Mouse (Mus musculus) thymus, adult 2 months (tissue): ENCODE results near the gene Bmp2k. TPM values are rescaled to one million over a fixed set of nuclear protein-coding genes. Genes with fewer than 3 reads are reported as not detected.

Experiments used
- DNase-seq: peaks from one replicate; pipeline ENCODE4 v3.0.0; 2021
- H3K27ac ChIP-seq: fragments of 200-500 bp; 2 replicates; pipeline ENCODE4 v1.5.1; 2012; ENCODE audit warnings: low read length, control low read depth; ENCODE audit not compliant: control insufficient read depth, insufficient read depth
- H3K27me3 ChIP-seq: fragments of 200-500 bp; 2 replicates; pipeline ENCODE4 v1.6.1; 2012; ENCODE audit warnings: mild to moderate bottlenecking, low read length, moderate library complexity, mixed read lengths; ENCODE audit not compliant: control insufficient read depth, insufficient read depth
- H3K36me3 ChIP-seq: fragments of 200-500 bp; 2 replicates; pipeline ENCODE4 v1.6.1; 2012; ENCODE audit warnings: mild to moderate bottlenecking, low read length, moderate library complexity; ENCODE audit not compliant: control insufficient read depth, insufficient read depth
- H3K4me1 ChIP-seq: fragments of 200-500 bp; replicated peaks from 2 replicates; pipeline ENCODE4 v1.6.1; 2012; ENCODE audit warnings: low read length; ENCODE audit not compliant: control insufficient read depth, insufficient read depth
- H3K4me3 ChIP-seq: fragments of 200-500 bp; 2 replicates; pipeline ENCODE4 v1.5.1; 2012; ENCODE audit warnings: mild to moderate bottlenecking, low read length, control low read depth, moderate library complexity; ENCODE audit not compliant: control insufficient read depth, insufficient read depth
- CTCF ChIP-seq: fragments of 200-500 bp; IDR thresholded peaks from 2 replicates; pipeline ENCODE4 v1.5.1; 2012; ENCODE audit warnings: mild to moderate bottlenecking, control low read depth, low read length, moderate library complexity, borderline replicate concordance; ENCODE audit not compliant: control insufficient read depth, poor library complexity, insufficient read depth; ENCODE audit errors: extremely low read depth
- POLR2A ChIP-seq: fragments of 200-500 bp; IDR thresholded peaks from 2 replicates; pipeline ENCODE4 v1.6.1; 2012; ENCODE audit warnings: mild to moderate bottlenecking, low read length, control low read depth, moderate library complexity; ENCODE audit not compliant: control insufficient read depth, poor library complexity, insufficient read depth; ENCODE audit errors: extremely low read depth
- WGBS: fragments of 180-500 bp; shearing (Covaris S2); methylation state at CpG from one replicate; pipeline ENCODE4 v1.1.7; 2018; 5-methylcytosine and 5-hydroxymethylcytosine counted together
- polyA plus RNA-seq: library from polyadenylated mRNA; depleted of rRNA; stranded (reverse); fragments of >200 nt; gene quantifications from 2 replicates; pipeline ENCODE4 v1.2.3, GENCODE M21; 2012

Gene Bmp2k
- polyA plus RNA-seq, 1 experiment, result 21.7 TPM

DNA sequence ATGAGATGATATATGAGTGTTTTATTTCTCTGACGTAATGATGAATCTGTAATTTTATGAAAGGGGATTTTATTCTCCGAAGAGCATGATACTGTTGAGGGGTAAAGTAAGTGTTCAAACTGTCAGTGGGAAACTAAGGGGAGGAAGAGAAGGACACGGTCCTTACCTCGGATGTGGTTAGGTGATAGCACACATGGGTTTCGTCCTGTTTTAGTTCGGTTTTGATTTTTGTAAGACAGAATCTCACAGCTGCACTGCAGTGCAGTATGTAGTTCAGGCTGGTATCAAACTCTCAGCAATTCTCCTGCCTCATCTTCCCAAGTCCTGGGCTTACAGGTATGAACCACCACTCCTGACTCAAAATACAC lies 34.6 kb upstream of the Bmp2k start:
- TF ChIP-seq CTCF (no peak), POLR2A (no peak)
- no peak overlapping the region for H3K27ac ChIP-seq
- no peak for DNase-seq
- peaks cover 10% of the 10 kb centered on the region for H3K4me1 ChIP-seq
- H3K27me3 ChIP-seq, result no peaks in the 10 kb centered on the region
- H3K36me3 ChIP-seq, result no peaks in the 10 kb centered on the region
- WGBS, result 5% methylated on average over 6 of the region's 6 CpGs
- H3K4me3 ChIP-seq, result no peak overlapping the region

DNA sequence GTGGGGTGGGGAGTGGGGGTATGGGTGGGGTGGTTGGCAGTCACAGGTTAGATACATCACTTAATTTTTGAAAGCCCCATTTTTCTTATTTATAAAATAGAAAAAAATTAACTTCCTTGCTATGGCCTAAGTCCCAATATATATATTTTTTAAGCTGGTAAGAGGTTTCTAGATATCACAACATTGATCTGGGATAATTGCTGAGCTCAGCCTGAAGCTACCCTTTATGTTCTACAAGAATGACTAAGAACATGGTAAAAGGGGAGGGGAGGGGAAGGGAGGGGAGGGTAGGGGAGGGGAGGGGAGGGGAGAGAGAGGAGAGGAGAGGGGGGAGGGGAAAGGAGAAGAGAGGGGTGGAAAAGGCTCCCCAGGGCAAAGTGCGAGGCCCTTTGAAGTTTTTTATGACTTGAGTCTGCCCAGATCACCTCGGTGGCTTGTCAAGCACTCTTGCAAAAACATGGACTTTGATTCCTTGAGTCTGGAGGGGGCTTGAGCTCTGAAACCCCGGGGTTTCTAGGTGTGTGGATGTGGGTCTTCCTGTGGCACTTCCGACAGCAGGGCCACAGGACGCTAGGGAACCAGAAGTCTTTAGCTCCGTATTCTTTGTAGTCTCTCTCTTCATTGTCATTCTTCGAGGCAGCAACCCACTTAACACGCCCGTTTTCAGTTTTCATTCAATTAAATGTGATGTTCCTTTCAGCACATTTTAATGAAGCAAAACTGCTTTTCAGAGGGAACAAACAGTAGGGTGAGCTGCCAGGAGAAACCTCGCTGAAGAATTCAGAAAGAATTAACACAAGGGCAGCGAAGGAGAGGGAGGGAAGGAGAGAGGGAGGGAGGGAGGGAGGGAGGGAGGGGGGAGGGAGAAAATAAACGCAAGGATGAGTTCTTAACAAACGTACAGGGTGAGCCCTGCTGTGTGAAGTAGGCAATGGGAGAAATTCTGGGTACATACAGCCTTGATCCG lies 33.1 kb upstream of the Bmp2k start:
- H3K27me3 ChIP-seq, result no peaks in the 10 kb centered on the region
- no peak overlapping the region; the same call in 1 of the 2 replicates for H3K27ac ChIP-seq
- DNase-seq, result peak; percentile 5
- peaks cover 10% of the 10 kb centered on the region for H3K4me1 ChIP-seq
- no peaks in the 10 kb centered on the region for H3K36me3 ChIP-seq
- TF ChIP-seq POLR2A, result no peak
- H3K4me3 ChIP-seq, result peak overlapping the region; percentile 20; the same call in 1 of the 2 replicates
- WGBS, result 11% methylated on average over 14 of the region's 14 CpGs

DNA sequence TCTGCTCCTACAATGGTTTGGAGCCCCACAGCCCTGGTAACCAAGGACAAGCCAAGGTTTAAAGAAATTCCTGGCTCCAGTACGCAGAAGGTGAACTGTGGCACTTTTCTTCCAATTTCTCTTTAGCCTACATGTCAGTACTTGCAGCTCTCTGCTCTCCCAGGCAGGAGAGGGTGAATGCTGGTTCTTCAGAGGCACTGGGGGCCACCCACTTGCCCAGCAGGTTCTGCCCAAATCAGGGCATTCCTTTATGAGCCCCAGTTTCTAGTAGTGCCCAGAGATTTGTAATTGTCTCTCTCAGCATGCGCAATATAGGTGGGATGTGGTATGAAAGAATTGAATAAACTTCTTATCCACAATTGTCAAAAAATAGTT lies 32.5 kb upstream of the Bmp2k start:
- WGBS, result 91% methylated on average over 2 of the region's 2 CpGs

DNA sequence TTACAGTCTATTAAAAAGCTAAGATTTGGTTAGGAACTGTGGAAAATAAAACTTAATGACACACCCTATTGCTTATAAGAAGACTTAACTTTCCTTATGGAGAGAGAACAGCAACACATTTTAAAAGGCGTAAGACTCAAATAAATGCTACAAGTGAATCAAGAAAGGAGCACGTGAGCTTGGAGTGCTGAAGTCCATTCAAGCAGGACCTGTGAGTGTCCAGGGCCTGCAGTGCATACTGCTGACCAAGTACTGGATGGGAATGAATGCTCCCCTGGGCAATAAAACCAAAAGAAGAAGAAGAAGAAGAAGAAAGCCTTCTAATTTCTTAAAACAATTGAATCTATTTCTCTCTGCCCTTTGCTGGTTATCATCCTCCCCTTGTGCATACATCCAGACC lies 32.0 kb upstream of the Bmp2k start:
- Histone ChIP-seq H3K36me3 (no peaks in the 10 kb centered on the region), H3K4me3 (no peak overlapping the region), H3K27ac (no peak overlapping the region), H3K27me3 (no peaks in the 10 kb centered on the region), H3K4me1 (peaks cover 10% of the 10 kb centered on the region)
- TF ChIP-seq CTCF, result no peak
- TF ChIP-seq POLR2A, result no peak
- WGBS, result 98% methylated on average over 2 of the region's 2 CpGs
- DNase-seq, result no peak

More for the DNA sequence above, 32.5 kb upstream of the Bmp2k start:
- no peaks in the 10 kb centered on the region for H3K36me3 ChIP-seq
- DNase-seq, result no peak
- no peaks in the 10 kb centered on the region for H3K27me3 ChIP-seq
- H3K27ac ChIP-seq, result no peak overlapping the region; the same call in 1 of the 2 replicates
- peaks cover 10% of the 10 kb centered on the region for H3K4me1 ChIP-seq
- TF ChIP-seq POLR2A, result no peak
- no peak for TF ChIP-seq CTCF
- no peak overlapping the region for H3K4me3 ChIP-seq

DNA sequence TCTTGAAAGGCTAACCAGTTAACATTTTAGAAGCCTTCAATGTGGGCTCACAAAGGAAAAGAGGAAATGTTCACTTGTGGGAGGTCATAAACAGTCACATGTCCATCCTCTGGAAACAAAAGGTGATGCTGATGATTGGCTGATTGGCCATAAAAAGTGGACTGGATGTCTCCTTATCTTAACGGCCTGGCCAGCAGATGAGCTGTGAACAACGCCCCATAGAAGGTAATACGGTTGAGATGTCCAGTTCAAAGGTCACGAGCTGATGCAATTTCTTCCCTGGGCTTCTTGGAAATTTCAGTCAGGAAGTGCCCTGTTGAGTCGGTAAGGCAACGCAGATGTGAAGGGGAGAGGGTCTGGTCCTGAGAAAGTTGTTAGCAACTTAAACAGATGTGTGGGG lies 28.9 kb upstream of the Bmp2k start:
- Histone ChIP-seq H3K4me1 (peaks cover 7% of the 10 kb centered on the region), H3K27ac (no peak overlapping the region), H3K27me3 (no peaks in the 10 kb centered on the region), H3K36me3 (no peaks in the 10 kb centered on the region), H3K4me3 (no peak overlapping the region)
- WGBS, result 57% methylated on average over 6 of the region's 6 CpGs
- no peak for TF ChIP-seq POLR2A
- TF ChIP-seq CTCF, result no peak
- no peak for DNase-seq

DNA sequence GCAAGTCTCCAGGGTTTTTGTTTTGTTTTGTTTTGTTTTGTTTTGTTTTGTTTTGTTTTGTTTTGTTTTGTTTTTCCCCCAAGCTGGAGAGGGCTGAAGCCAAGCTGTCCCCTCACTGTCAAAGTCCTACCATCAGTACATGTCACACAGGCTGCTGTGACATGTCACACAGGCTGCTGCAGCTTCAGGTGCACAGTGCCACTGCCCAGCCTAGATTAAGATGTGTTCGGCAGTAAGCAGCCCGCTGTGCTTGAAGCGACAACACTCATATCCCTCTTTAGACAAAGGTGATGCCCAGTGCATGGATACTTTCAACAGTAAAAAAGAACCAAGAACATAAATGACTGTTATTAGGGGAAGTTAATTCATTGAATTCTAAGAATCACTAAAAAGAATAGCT lies 28.5 kb upstream of the Bmp2k start:
- no peak overlapping the region for H3K4me3 ChIP-seq
- DNase-seq, result no peak
- TF ChIP-seq CTCF (no peak), POLR2A (no peak)
- 93% methylated on average over 3 of the region's 3 CpGs for WGBS
- H3K36me3 ChIP-seq, result no peaks in the 10 kb centered on the region
- peaks cover 7% of the 10 kb centered on the region for H3K4me1 ChIP-seq
- H3K27ac ChIP-seq, result no peak overlapping the region
- H3K27me3 ChIP-seq, result no peaks in the 10 kb centered on the region

DNA sequence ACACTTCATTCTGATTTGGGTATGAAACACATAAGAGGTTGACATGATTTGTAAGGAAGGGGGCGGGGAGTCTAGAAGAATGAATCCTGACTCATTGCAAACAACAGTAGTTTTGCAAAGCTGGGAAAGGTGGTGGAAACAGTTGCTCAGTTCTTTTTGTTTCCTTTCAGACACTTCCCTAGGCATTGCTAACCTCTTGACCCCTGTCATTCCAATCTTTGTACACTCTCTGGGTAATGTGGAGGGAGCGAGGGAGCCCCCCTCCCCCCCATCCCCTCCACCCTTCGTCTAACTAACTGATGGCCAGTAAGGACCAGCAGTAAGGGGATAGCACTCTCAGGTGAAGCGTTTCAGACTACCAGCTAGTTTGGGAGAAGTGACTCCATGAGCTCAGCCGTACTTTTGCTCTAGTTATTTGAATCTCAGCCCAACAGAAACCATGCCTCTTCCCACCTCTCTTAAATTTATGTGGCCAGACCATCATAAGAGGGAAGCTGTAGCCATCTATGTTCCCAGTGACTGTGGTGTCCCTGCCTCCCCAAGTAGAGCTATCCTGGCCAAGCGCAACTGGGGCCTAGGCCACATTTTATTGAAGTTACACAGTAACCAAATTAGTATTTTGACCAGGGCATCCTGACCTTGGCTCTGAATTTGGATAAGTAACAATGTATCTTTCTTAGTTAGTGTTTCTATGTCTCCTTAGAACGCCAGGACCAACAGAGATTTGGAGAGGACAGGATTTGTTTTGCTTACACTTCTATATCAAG lies 27.6 kb upstream of the Bmp2k start:
- H3K27ac ChIP-seq, result no peak overlapping the region
- H3K27me3 ChIP-seq, result no peaks in the 10 kb centered on the region
- 0 out of 2 replicates have a peak, but pooled peaks cover 2% of the 10 kb centered on the region for H3K4me1 ChIP-seq
- 95% methylated on average over 7 of the region's 7 CpGs for WGBS
- TF ChIP-seq CTCF (no peak), POLR2A (no peak)
- DNase-seq, result no peak
- H3K36me3 ChIP-seq, result no peaks in the 10 kb centered on the region
- no peak overlapping the region for H3K4me3 ChIP-seq
